Mouse (Mus musculus) CH12.LX (cell line): ENCODE measurements around the gene 2610001J05Rik. TPM values are rescaled to one million over a fixed set of nuclear protein-coding genes. Genes with fewer than 3 reads are reported as not detected.

Experiments used
- DNase-seq: peaks from one replicate; pipeline ENCODE4 v3.0.0-alpha.2; 2013; ENCODE audit errors: extremely low read depth
- H3K27ac ChIP-seq: 2 replicates; pipeline ENCODE4 v1.5.1; 2012; ENCODE audit warnings: low read depth, mild to moderate bottlenecking, control low read depth, moderate library complexity; ENCODE audit not compliant: insufficient read depth
- H3K27me3 ChIP-seq: replicated peaks from 2 replicates; pipeline ENCODE3; 2012; ENCODE audit warnings: inconsistent platforms
- H3K36me3 ChIP-seq, 2 experiments: replicated peaks in 1 of 2; 2 replicates each; pipeline versions ENCODE3 to v1.6.1; 2012; ENCODE audit warnings: inconsistent platforms in 1 of 2, low read length in 1 of 2, mild to moderate bottlenecking in 1 of 2, mixed read lengths in 1 of 2, moderate library complexity in 1 of 2; ENCODE audit not compliant: control insufficient read depth in 1 of 2, insufficient read depth in 1 of 2
- H3K4me1 ChIP-seq, 2 experiments: 2 replicates each; pipeline ENCODE4 v1.6.1; 2012; ENCODE audit warnings: inconsistent platforms in 1 of 2, moderate library complexity in 1 of 2; ENCODE audit not compliant: insufficient read depth in 2 of 2, control insufficient read depth in 1 of 2
- H3K4me2 ChIP-seq: 2 replicates; pipeline ENCODE4 v1.6.1; 2012; ENCODE audit warnings: low read depth, mild to moderate bottlenecking, control low read depth; ENCODE audit not compliant: poor library complexity, insufficient read depth, severe bottlenecking
- H3K4me3 ChIP-seq, 3 experiments: fragments of 150-350 bp in 1 of 3; sonication (generic) in 1 of 3; replicated peaks in 1 of 3; 2 replicates each; pipeline versions ENCODE3 to v1.5.1; 2011 to 2012; ENCODE audit warnings: low read depth in 2 of 3, low read length in 2 of 3, mild to moderate bottlenecking in 2 of 3, moderate library complexity in 2 of 3, control low read depth in 1 of 3, improper control_type of control experiment in 1 of 3, inconsistent platforms in 1 of 3, mixed read lengths in 1 of 3; ENCODE audit not compliant: poor library complexity in 1 of 3
- H3K79me2 ChIP-seq: replicated peaks from 2 replicates; pipeline ENCODE4 v1.6.1; 2012; ENCODE audit warnings: mild to moderate bottlenecking, moderate library complexity; ENCODE audit not compliant: control insufficient read depth, poor library complexity, insufficient read depth, severe bottlenecking; ENCODE audit errors: extremely low read depth
- H3K9ac ChIP-seq: 2 replicates; pipeline ENCODE4 v1.6.1; 2012; ENCODE audit warnings: low read depth, mild to moderate bottlenecking, control low read depth, moderate library complexity; ENCODE audit not compliant: insufficient read depth
- H3K9me3 ChIP-seq: replicated peaks from 2 replicates; pipeline ENCODE3; 2012; ENCODE audit warnings: low read length, inconsistent platforms, mixed read lengths
- E2F4 ChIP-seq: IDR thresholded peaks from 2 replicates; pipeline ENCODE4 v1.6.1; 2011; ENCODE audit warnings: low read depth, low read length, improper control_type of control experiment; ENCODE audit not compliant: insufficient replicate concordance
- EP300 ChIP-seq: IDR thresholded peaks from 2 replicates; pipeline ENCODE4 v1.6.1; 2011; ENCODE audit warnings: low read length, improper control_type of control experiment
- ETS1 ChIP-seq: conservative IDR thresholded peaks from 2 replicates; pipeline ENCODE4 v1.6.1; 2012; ENCODE audit warnings: low read depth, mild to moderate bottlenecking, inconsistent platforms, low read length, improper control_type of control experiment, moderate library complexity
- GABPA ChIP-seq: IDR thresholded peaks from 2 replicates; pipeline ENCODE4 v1.6.1; 2012; ENCODE audit warnings: low read depth, low read length, improper control_type of control experiment, inconsistent platforms; ENCODE audit not compliant: insufficient replicate concordance
- KAT2A ChIP-seq: IDR thresholded peaks from 2 replicates; pipeline ENCODE4 v1.6.1; 2012; ENCODE audit warnings: low read length, improper control_type of control experiment, inconsistent platforms; ENCODE audit not compliant: insufficient replicate concordance
- MAFK ChIP-seq: IDR thresholded peaks from 2 replicates; pipeline ENCODE4 v1.6.1; 2011; ENCODE audit warnings: low read length, improper control_type of control experiment; ENCODE audit not compliant: insufficient replicate concordance
- MXI1 ChIP-seq: IDR thresholded peaks from 2 replicates; pipeline ENCODE4 v1.6.1; 2011; ENCODE audit warnings: mild to moderate bottlenecking, low read depth, low read length, improper control_type of control experiment
- MYC ChIP-seq: IDR thresholded peaks from 2 replicates; pipeline ENCODE4 v1.6.1; 2011; ENCODE audit warnings: low read depth, mild to moderate bottlenecking, improper control_type of control experiment, low read length
- POLR2A ChIP-seq: IDR thresholded peaks from 2 replicates; pipeline ENCODE4 v1.6.1; 2011; ENCODE audit warnings: low read depth, mild to moderate bottlenecking, improper control_type of control experiment, low read length
- RCOR1 ChIP-seq: conservative IDR thresholded peaks from 2 replicates; pipeline ENCODE4 v1.6.1; 2012; ENCODE audit warnings: low read depth, mild to moderate bottlenecking, inconsistent platforms, low read length, improper control_type of control experiment
- SIN3A ChIP-seq: IDR thresholded peaks from 2 replicates; pipeline ENCODE4 v1.6.1; 2012; ENCODE audit warnings: low read length, improper control_type of control experiment, inconsistent platforms
- UBTF ChIP-seq: IDR thresholded peaks from 2 replicates; pipeline ENCODE4 v1.6.1; 2012; ENCODE audit warnings: low read depth, mild to moderate bottlenecking, inconsistent platforms, low read length, improper control_type of control experiment, moderate library complexity
- ZKSCAN1 ChIP-seq: IDR thresholded peaks from 2 replicates; pipeline ENCODE4 v1.6.1; 2012; ENCODE audit warnings: low read depth, inconsistent platforms, low read length, improper control_type of control experiment, borderline replicate concordance
- ZMIZ1 ChIP-seq: IDR thresholded peaks from 2 replicates; pipeline ENCODE4 v1.6.1; 2012; ENCODE audit warnings: low read depth, mild to moderate bottlenecking, inconsistent platforms, low read length, improper control_type of control experiment
- ZNF384 ChIP-seq: IDR thresholded peaks from 2 replicates; pipeline ENCODE4 v1.6.1; 2012; ENCODE audit warnings: low read depth, low read length, improper control_type of control experiment, inconsistent platforms
- dilution Hi-C: fragments of 300-500 bp; cut with MboI; formaldehyde crosslinking; loops from 2 replicates; pipeline ENCODE4 v1.14.3; 2020; ENCODE audit warnings: low sequenced_read_pairs; ENCODE audit not compliant: extremely low pct_unique_long_range_greater_than_20kb, extremely low pct_ligation_motif_present
- in situ Hi-C: fragments of 300-500 bp; cut with MboI; formaldehyde crosslinking; loops from 3 replicates; pipeline ENCODE4 v1.14.3; 2019; ENCODE audit warnings: low sequenced_read_pairs, low pct_ligation_motif_present, low pct_unique_long_range_greater_than_20kb, mixed read lengths
- polyA plus RNA-seq: library from polyadenylated mRNA; unstranded; fragments of >175 nt; gene quantifications from 2 replicates; pipeline ENCODE4 v1.2.1, GENCODE M21; 2012; ENCODE audit warnings: low read depth; ENCODE audit not compliant: insufficient read length
- total RNA-seq, 2 experiments: library from RNA; depleted of rRNA; stranded (reverse); fragments of 300-350 nt in 1 of 2; fragments of >200 nt in 1 of 2; gene quantifications; 2 replicates each; pipeline ENCODE4 v1.2.3; 2012 to 2014

The 2610001J05Rik gene
- total and polyA plus RNA-seq, 3 experiments: 36.9 to 59.3 (median 42.1) TPM

DNA sequence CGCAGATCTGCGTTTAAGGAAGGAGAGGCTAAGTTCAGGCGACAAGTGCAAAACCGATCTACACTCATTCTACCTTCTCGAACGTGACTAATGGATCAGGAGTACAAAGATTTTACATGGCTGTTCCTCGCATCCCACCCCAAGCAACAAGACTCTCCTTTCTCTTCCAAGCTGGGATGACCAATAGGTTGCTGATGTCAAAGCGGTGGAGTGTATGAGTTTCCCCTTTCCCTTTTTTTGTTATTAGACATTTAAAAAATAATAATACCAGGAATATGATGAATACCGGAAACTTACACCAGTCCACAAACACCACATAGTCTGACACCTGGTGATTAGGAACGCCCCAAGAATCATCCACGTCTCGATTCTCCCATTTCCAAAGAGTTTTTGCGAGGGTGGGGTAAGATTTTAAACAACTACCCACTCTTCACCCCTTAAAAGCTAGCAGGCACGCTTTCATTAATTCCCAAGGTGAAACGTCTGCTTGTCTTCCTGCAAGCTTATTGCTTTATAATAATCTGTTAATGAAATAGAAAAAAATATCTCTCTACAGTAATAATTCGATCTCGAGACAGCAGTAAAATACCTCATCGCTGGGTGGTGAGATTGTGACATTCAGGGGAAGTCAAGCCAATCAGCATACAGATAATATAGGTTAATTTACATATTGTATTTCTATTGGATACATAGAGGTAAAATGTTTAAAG lies 31.8 kb downstream of the 2610001J05Rik start, which contains the start of gene Gpr85:
Gene Gpr85, minus strand, starts transcription at position 598 of the 710 bp plus-strand sequence.
- H3K36me3 ChIP-seq: no peaks in the 10 kb centered on the region
- dilution Hi-C loops: no loop called here
- peak within 1 kb of the TSS; percentile 89 for H3K9ac ChIP-seq
- peak within 1 kb of the TSS; percentile 21 to 69 (median 59) for H3K4me3 ChIP-seq
- H3K4me1 ChIP-seq: peaks cover 6 to 8% of the 10 kb centered on the region in 2 experiments
- H3K27me3 ChIP-seq: no peaks in the 10 kb centered on the region
- peak within 1 kb of the TSS; percentile 98 for H3K4me2 ChIP-seq
- no peaks in the 10 kb centered on the region for H3K9me3 ChIP-seq
- TF ChIP-seq POLR2A (no peak), EP300 (no peak), ZMIZ1 (no peak), MAFK (no peak), SIN3A (no peak), E2F4 (no peak), KAT2A (no peak), MYC (no peak), MXI1 (no peak), GABPA (no peak), ZKSCAN1 (no peak), ETS1 (no peak)
- no peak within 1 kb of the TSS for H3K27ac ChIP-seq
- in situ Hi-C loops: no loop called here
- no peaks in the 10 kb centered on the region for H3K79me2 ChIP-seq
- DNase-seq: no peak

DNA sequence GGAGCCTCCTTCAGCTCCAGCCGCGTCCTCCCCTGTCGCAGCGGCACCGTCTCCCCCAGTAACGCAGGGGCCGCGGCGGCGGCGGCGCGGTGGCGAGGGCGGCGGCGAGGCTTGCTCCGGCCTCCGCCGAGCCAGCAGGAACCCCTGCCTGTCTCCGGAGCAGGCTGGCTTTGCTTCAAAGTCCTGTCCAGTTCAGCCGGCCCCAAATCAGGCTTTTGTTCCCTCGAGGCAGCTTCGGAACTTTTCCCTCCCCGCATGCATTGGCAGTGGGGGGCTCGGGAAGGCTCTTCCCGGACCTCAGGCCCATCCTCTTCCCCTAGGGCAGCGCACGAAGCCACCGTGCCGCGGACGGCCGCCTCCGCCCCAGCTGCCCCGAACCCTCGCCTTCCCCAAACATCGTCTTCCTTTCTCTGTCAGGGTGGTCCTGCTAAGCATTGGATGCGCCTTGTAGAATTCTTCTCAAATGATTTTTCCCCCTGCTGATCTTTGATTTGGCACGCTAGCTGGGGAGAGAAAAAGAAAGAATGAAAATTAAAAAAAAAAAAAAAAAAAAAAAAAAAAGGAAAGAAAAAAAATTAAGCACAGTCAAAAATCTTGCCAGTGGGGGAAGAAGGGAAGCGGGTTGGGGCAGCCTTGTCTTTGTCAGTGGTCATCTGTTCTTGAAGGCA lies 32.5 kb downstream of the 2610001J05Rik start:
- Histone ChIP-seq H3K9ac (peak overlapping the region; percentile 89), H3K9me3 (no peaks in the 10 kb centered on the region), H3K4me1 (peaks cover 6 to 8% of the 10 kb centered on the region in 2 experiments), H3K36me3 (no peaks in the 10 kb centered on the region), H3K4me2 (peak overlapping the region; percentile 98), H3K79me2 (no peaks in the 10 kb centered on the region), H3K27ac (no peak overlapping the region), H3K4me3 (peak overlapping the region; percentile 21 to 69 (median 59)), H3K27me3 (no peaks in the 10 kb centered on the region)
- DNase-seq: peak; percentile 51
- dilution Hi-C loops (no loop called here), in situ Hi-C loops (no loop called here)
- TF ChIP-seq GABPA (no peak), RCOR1 (no peak), UBTF (peak; percentile 68; the same call in 1 of the 2 replicates), ZNF384 (peak; percentile 82)
